Mouse (Mus musculus): ENCODE measurements around the gene Ccdc59. TPM values are rescaled to one million over a fixed set of nuclear protein-coding genes. Genes with fewer than 3 reads are reported as not detected.

Ccdc59 gene
- polyA plus RNA-seq, 1 experiment from 2014 or later, result 65.3 TPM

DNA sequence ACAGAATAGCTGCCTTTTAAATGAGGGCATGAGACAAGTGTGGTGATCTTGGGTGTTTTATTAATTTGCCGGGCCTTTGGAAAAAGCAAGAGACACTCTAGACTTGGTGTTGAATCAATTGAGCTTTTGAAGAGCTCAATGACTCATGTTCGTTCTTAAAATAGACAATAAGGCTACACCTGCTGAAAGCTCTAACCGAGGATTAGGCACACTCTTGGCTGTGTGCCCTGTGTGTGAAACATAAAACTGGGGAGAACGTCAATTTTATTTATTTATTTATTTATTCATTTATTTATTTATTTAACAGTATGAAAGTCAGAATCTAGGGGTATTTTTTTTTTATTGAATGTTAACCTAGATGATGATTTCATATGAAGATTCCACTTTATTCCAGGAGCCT, 10.3 kb downstream of the Ccdc59 start:
- Histone ChIP-seq H3K4me2 (no peak overlapping the region), H3K4me3 (no peak overlapping the region), H3K27me3 (no peaks in the 10 kb centered on the region), H3K9me3 (no peaks in the 10 kb centered on the region), H3K9ac (no peak overlapping the region), H3K27ac (no peak overlapping the region), H3K4me1 (no peaks in the 10 kb centered on the region), H3K36me3 (peaks cover 42% of the 10 kb centered on the region)
- WGBS, result 78% methylated on average over 4 of the region's 4 CpGs
- no peak for ATAC-seq (ENCODE audit: insufficient number of reproducible peaks, insufficient read depth, low FRiP score, low TSS enrichment, low read depth)

DNA sequence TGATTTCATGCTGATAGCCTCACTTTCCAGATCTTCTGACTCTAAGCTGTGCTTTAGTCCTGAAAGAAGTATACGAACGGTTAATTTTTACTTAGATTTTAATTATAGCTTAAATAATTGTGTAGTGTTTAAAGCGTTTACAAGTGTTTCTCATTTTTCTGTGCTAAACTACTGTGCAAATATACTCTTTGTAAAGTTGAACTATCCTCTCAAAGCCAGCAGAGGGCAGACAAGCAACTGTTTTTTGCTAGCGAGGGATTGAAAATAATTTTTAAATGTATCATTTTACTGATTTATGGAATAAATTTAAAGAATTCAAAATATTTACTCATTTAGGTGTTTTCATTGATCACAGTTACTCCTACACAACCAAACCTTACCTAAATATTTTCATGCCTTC, 26.4 kb downstream of the Ccdc59 start:
- Histone ChIP-seq H3K9me3 (no peaks in the 10 kb centered on the region), H3K27ac (no peak overlapping the region), H3K9ac (no peak overlapping the region), H3K4me3 (no peak overlapping the region), H3K27me3 (no peaks in the 10 kb centered on the region), H3K4me2 (no peak overlapping the region), H3K4me1 (no peaks in the 10 kb centered on the region), H3K36me3 (no peaks in the 10 kb centered on the region)
- ATAC-seq (ENCODE audit: insufficient number of reproducible peaks, insufficient read depth, low FRiP score, low TSS enrichment, low read depth), result no peak
- WGBS, result 30% methylated on average over 4 of the region's 4 CpGs

Other genes starting within 250 kb of the Ccdc59 start
- gene Mettl25, start 313 bp downstream of the Ccdc59 start, polyA plus RNA-seq (2015; fragmentation: Nextera tagmentation; extraction: Ambion mirVana), result 12.3 and 13.7 TPM in 2 replicates